17 mouse cellular contexts compared by ENCODE assay signal in genomic region chr2:5669498-5670040, GRCm38 (mm10). TPM values are rescaled to one million over a fixed set of nuclear protein-coding genes. Genes with fewer than 3 reads are reported as not detected.
DNase-seq lines count a peak whose midpoint lies in the region; ATAC-seq and TF ChIP-seq lines count a peak whose summit lies in the region.
"Had no signal": no experiment of that assay in that cellular context is flagged by ENCODE, and none has a peak within 500 bp of the region (broad histone marks: within the 10 kb centered on the region; RNA-seq: fewer than 3 reads in every experiment).

No protein-coding gene starts in this region.

- intact Hi-C loops in heart, adult 2 months (cut with DNase I): no loop called here

- H3K9me3 ChIP-seq in heart, embryonic 12.5 days (replicated peaks): peaks cover 9% of the 10 kb centered on the region; the same call in 1 of the 2 replicates
- no peaks in the 10 kb centered on the region for H3K9me3 ChIP-seq in liver, embryonic 13.5 days (replicated peaks)
- H3K9me3 ChIP-seq: forebrain, embryonic 15.5 days; G1E; kidney, embryonic 15.5 days; megakaryocyte, embryonic 14.5 days; neural tube, embryonic 12.5 days had no signal

- TF ChIP-seq POLR2A in heart, adult 2 months (IDR thresholded peaks at IDR 0.05; ENCODE audit: insufficient read depth, low read depth, low read length): no peak
- TF ChIP-seq POLR2A in cerebellum, adult 2 months (IDR thresholded peaks at IDR 0.05; ENCODE audit: borderline replicate concordance, insufficient read depth, low read length): no peak

- no peaks in the 10 kb centered on the region for H3K79me2 ChIP-seq in heart, adult 2 months (replicated peaks; ENCODE audit: control insufficient read depth, insufficient read depth, low read length)

- H3K4me3 ChIP-seq in heart, adult 2 months: no peak overlapping the region
- H3K4me3 ChIP-seq in heart, embryonic 12.5 days: no peak overlapping the region
- no peak overlapping the region for H3K4me3 ChIP-seq in liver, embryonic 13.5 days (replicated peaks)
- no peak overlapping the region for H3K4me3 ChIP-seq in cerebellum, adult 2 months (replicated peaks; ENCODE audit: insufficient read depth, low read depth, low read length)
- H3K4me3 ChIP-seq: forebrain, embryonic 15.5 days; kidney, embryonic 15.5 days; limb, embryonic 12.5 days; megakaryocyte, embryonic 14.5 days; neural tube, embryonic 12.5 days had no signal

- no peak for TF ChIP-seq EP300 in heart, adult 2 months (IDR thresholded peaks at IDR 0.05; ENCODE audit: insufficient read depth, low read depth, low read length)

- DNase-seq in heart, adult 2 months: peak; percentile 15 to 39
- DNase-seq in retina, adult 2 months (ENCODE audit: low read depth, low spot score): peak; percentile 22
- DNase-seq in retina, embryonic 14.5 days (ENCODE audit: low spot score): no peak
- no peak for DNase-seq in liver, embryonic 13.5 days
- DNase-seq in yolk sac, embryonic 10.5 days (ENCODE audit: low spot score): peak; percentile 33
- DNase-seq in cerebellum, adult 2 months: no peak
- DNase-seq in kidney, postnatal 4 days: no peak
- DNase-seq: adrenal gland, postnatal 14 days; cerebellum, adult 9-10 months; retina, postnatal 1 day had no signal

- ATAC-seq in heart, embryonic 12.5 days (ENCODE audit: insufficient number of reproducible peaks, low FRiP score): no peak
- peak; percentile 66; the same call in 1 of the 2 replicates for ATAC-seq in liver, embryonic 13.5 days (ENCODE audit: low read depth)
- ATAC-seq: forebrain, embryonic 15.5 days had no signal

- H3K4me1 ChIP-seq in heart, adult 2 months (ENCODE audit: control insufficient read depth, insufficient read depth, low read length): peaks cover 2% of the 10 kb centered on the region
- no peaks in the 10 kb centered on the region for H3K4me1 ChIP-seq in heart, embryonic 12.5 days (replicated peaks)
- 0 out of 2 replicates have a peak, but pooled peaks cover 2% of the 10 kb centered on the region for H3K4me1 ChIP-seq in liver, embryonic 13.5 days (replicated peaks)
- H3K4me1 ChIP-seq in cerebellum, adult 2 months (ENCODE audit: control insufficient read depth, insufficient read depth, low read length): peaks cover 5% of the 10 kb centered on the region; the same call in 1 of the 2 replicates
- H3K4me1 ChIP-seq: forebrain, embryonic 15.5 days; kidney, embryonic 15.5 days; limb, embryonic 12.5 days; megakaryocyte, embryonic 14.5 days; neural tube, embryonic 12.5 days had no signal

- 82% methylated on average over 15 of the region's 15 CpGs for WGBS in heart, adult 2 months
- WGBS in heart, embryonic 12.5 days: 86% methylated on average over 15 of the region's 15 CpGs
- WGBS in liver, embryonic 13.5 days (ENCODE audit: insufficient replicate concordance): 67% methylated on average over 15 of the region's 15 CpGs
- WGBS in cerebellum, adult 2 months: 91% methylated on average over 15 of the region's 15 CpGs

- TF ChIP-seq CTCF in heart, adult 2 months (IDR thresholded peaks at IDR 0.05): no peak
- TF ChIP-seq CTCF in cerebellum, adult 2 months (IDR thresholded peaks at IDR 0.05; ENCODE audit: borderline replicate concordance, insufficient read depth, low read depth, low read length): no peak

- H3K36me3 ChIP-seq in heart, adult 2 months (ENCODE audit: control insufficient read depth, insufficient read depth, low read length): no peaks in the 10 kb centered on the region
- H3K36me3 ChIP-seq in heart, embryonic 12.5 days: no peaks in the 10 kb centered on the region
- H3K36me3 ChIP-seq in liver, embryonic 13.5 days: no peaks in the 10 kb centered on the region
- H3K36me3 ChIP-seq: forebrain, embryonic 15.5 days; G1E; kidney, embryonic 15.5 days; limb, embryonic 12.5 days; neural tube, embryonic 12.5 days had no signal

- no peak overlapping the region for H3K9ac ChIP-seq in heart, adult 2 months (ENCODE audit: low read depth, low read length)
- H3K9ac ChIP-seq in heart, embryonic 12.5 days: no peak overlapping the region
- no peak overlapping the region for H3K9ac ChIP-seq in liver, embryonic 13.5 days
- H3K9ac ChIP-seq: forebrain, embryonic 15.5 days; kidney, embryonic 15.5 days; limb, embryonic 12.5 days; neural tube, embryonic 12.5 days had no signal

- no peak overlapping the region for H3K27ac ChIP-seq in heart, adult 2 months
- H3K27ac ChIP-seq in heart, embryonic 12.5 days (ENCODE audit: poor library complexity, severe bottlenecking): no peak overlapping the region
- H3K27ac ChIP-seq in liver, embryonic 13.5 days: peak overlapping the region; percentile 41; the same call in 1 of the 2 replicates
- H3K27ac ChIP-seq in cerebellum, adult 2 months (ENCODE audit: insufficient read depth, low read length): no peak overlapping the region
- H3K27ac ChIP-seq: forebrain, embryonic 15.5 days; kidney, embryonic 15.5 days; limb, embryonic 12.5 days; neural tube, embryonic 12.5 days had no signal

- H3K27me3 ChIP-seq in heart, adult 2 months (ENCODE audit: control insufficient read depth, insufficient read depth, low read length): no peaks in the 10 kb centered on the region
- H3K27me3 ChIP-seq in heart, embryonic 12.5 days (replicated peaks): no peaks in the 10 kb centered on the region
- H3K27me3 ChIP-seq in liver, embryonic 13.5 days: no peaks in the 10 kb centered on the region
- no peaks in the 10 kb centered on the region for H3K27me3 ChIP-seq in cerebellum, adult 2 months (ENCODE audit: control insufficient read depth, insufficient read depth, low read length)
- H3K27me3 ChIP-seq: forebrain, embryonic 15.5 days; kidney, embryonic 15.5 days; limb, embryonic 12.5 days; megakaryocyte, embryonic 14.5 days; neural tube, embryonic 12.5 days had no signal

- no peak overlapping the region for H3K4me2 ChIP-seq in heart, embryonic 12.5 days
- H3K4me2 ChIP-seq in liver, embryonic 13.5 days: no peak overlapping the region
- H3K4me2 ChIP-seq: forebrain, embryonic 15.5 days; kidney, embryonic 15.5 days; limb, embryonic 12.5 days; neural tube, embryonic 12.5 days had no signal

RNA-seq across cellular contexts. Expression of gene Camk1d, which starts 44.7 kb away (rescaled TPM):
- 1 to 10 TPM; 4.3 to 4.9 TPM for total RNA-seq in heart, adult 2 months (2021)
- polyA plus RNA-seq in heart, adult 2 months (2012; rRNA removed): 2.5 and 3.3 TPM in 2 replicates
- 2.2 and 3.1 TPM in 2 replicates for polyA plus RNA-seq in heart, embryonic 12.5 days (2016; fragmentation: Nextera tagmentation; extraction: Ambion mirVana)
- 0.82 and 0.90 TPM in 2 replicates for polyA plus RNA-seq in liver, embryonic 13.5 days (2015; fragmentation: Nextera tagmentation; extraction: Ambion mirVana)
- 25.3 and 25.6 TPM in 2 replicates for polyA plus RNA-seq in cerebellum, adult 2 months (2012; rRNA removed)

Comparison
In these comparisons a context has a peak if more than half of its experiments do, and no peak if none do; other contexts are left out.
1. DNase-seq: peak in heart, adult 2 months (2 of 2), retina, adult 2 months (single experiment) and yolk sac, embryonic 10.5 days (single experiment); none in retina, embryonic 14.5 days (single experiment), liver, embryonic 13.5 days (single experiment), cerebellum, adult 2 months (0 of 2) and kidney, postnatal 4 days (0 of 2).